Mouse (Mus musculus): ENCODE data around the gene Mrpl51. TPM values are rescaled to one million over a fixed set of nuclear protein-coding genes. Genes with fewer than 3 reads are reported as not detected.

The Mrpl51 gene
- polyA plus RNA-seq, 1 experiment from 2014 or later: 163 TPM

DNA sequence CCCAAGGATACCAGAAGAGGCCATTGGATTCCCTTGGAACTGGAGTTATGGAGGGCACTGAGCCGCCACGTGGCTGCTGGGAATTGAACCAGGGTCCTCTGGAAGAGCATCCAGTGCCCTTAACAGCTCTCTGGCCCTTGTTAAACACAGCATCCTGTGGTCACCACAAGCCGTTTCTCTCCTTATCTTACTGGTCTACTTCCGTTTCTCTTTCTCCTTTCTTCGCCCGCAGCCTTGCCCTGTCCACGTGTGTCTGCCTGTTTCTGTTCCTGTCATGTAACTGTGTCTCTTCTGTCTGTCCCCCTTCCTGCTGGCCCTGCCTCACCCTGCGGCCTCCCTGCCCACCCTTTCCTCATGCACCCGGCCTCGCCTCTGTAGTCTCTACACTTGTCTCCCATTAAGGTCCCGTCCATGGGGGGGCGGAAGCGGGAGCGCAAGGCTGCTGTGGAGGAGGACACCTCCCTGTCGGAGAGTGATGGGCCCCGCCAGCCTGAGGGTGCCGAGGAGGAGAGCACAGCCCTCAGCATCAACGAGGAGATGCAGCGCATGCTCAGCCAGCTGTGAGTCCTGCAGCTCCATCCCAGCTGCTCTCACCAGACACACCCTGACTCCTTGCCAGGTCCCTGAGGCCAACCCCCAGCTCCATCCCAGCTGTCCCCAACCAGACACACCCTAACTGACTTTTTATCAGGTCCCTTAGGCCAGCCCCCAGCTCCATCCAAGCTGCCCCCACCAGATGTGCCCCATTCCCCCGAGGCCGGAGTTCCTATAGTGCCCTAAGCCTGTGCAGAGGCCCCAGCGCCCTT, 39.2 kb upstream of the Mrpl51 start:
- no peak for ATAC-seq (ENCODE audit: low FRiP score)
- H3K36me3 ChIP-seq: peaks cover 35% of the 10 kb centered on the region
- WGBS: 86% methylated on average over 22 of the region's 22 CpGs
- H3K9ac ChIP-seq: no peak overlapping the region
- H3K4me2 ChIP-seq (replicated peaks): no peak overlapping the region
- H3K27me3 ChIP-seq: no peaks in the 10 kb centered on the region
- H3K27ac ChIP-seq: no peak overlapping the region
- peaks cover 33% of the 10 kb centered on the region for H3K4me1 ChIP-seq
- no peaks in the 10 kb centered on the region for H3K9me3 ChIP-seq (replicated peaks)
- H3K4me3 ChIP-seq: no peak overlapping the region

- H3K36me3 ChIP-seq: peaks cover 35% of the 10 kb centered on the region
- H3K9ac ChIP-seq: no peak overlapping the region
- 0 out of 2 replicates have a peak overlapping the region, but pooled peaks have one; percentile 18 for H3K27ac ChIP-seq
- 84% methylated on average over 5 of the region's 5 CpGs for WGBS
- H3K9me3 ChIP-seq (replicated peaks): no peaks in the 10 kb centered on the region
- peaks cover 31% of the 10 kb centered on the region for H3K4me1 ChIP-seq
- no peak overlapping the region for H3K4me3 ChIP-seq
- ATAC-seq (ENCODE audit: low FRiP score): no peak
- H3K27me3 ChIP-seq: no peaks in the 10 kb centered on the region
- H3K4me2 ChIP-seq (replicated peaks): no peak overlapping the region
Observed at GRCm38 (mm10) chr6:125153018-125153389, 38.6 kb upstream of the Mrpl51 start.

DNA sequence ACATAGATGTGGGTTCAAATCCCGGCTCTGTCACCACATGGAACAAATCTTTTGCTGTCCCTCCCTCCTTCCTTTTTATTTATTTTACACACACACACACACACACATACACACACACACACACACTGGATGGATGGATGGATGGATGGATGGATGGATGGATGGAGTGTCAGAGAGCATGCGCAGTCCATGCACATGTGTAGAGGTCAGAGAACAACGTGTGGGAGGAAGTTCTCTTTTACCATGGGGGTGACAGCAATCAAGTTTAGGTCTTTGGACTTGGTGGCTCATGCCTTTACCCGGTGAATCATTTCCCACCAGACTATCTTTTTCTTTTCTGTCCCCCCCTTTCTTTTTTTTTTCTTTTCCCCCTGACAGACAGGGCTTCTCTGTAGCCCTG, 37.9 kb upstream of the Mrpl51 start:
- peaks cover 24% of the 10 kb centered on the region for H3K4me1 ChIP-seq
- H3K9ac ChIP-seq: no peak overlapping the region
- peaks cover 38% of the 10 kb centered on the region for H3K36me3 ChIP-seq
- 89% methylated on average over 4 of the region's 4 CpGs for WGBS
- ATAC-seq (ENCODE audit: low FRiP score): no peak
- H3K4me3 ChIP-seq: no peak overlapping the region
- no peaks in the 10 kb centered on the region for H3K9me3 ChIP-seq (replicated peaks)
- H3K27ac ChIP-seq: no peak overlapping the region
- H3K27me3 ChIP-seq: no peaks in the 10 kb centered on the region
- no peak overlapping the region for H3K4me2 ChIP-seq (replicated peaks)

DNA sequence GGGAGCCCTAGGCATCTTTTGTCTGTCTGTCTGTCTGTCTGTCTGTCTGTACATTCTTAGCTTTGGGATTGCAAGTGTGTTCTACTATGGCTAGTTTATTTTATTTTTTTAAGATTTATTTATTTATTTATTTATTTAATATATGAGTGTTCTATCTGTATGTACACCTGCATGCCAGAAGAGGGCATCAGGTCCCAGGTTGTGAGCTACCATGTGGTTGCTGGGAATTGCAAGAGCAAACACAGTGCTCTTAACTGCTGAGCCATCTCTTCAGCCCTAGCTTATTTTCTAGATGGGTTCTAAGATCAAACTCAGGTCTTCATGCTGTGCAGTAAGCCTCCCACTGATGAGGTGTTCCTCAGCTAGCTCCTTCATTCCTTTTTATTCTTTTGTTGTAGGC, 37.1 kb upstream of the Mrpl51 start:
- no peaks in the 10 kb centered on the region for H3K27me3 ChIP-seq
- no peaks in the 10 kb centered on the region for H3K9me3 ChIP-seq (replicated peaks)
- no peak overlapping the region for H3K4me2 ChIP-seq (replicated peaks)
- no peak overlapping the region for H3K9ac ChIP-seq
- no peak overlapping the region for H3K4me3 ChIP-seq
- H3K4me1 ChIP-seq: peaks cover 17% of the 10 kb centered on the region
- no peak overlapping the region for H3K27ac ChIP-seq
- peaks cover 47% of the 10 kb centered on the region for H3K36me3 ChIP-seq
- no peak for ATAC-seq (ENCODE audit: low FRiP score)

DNA sequence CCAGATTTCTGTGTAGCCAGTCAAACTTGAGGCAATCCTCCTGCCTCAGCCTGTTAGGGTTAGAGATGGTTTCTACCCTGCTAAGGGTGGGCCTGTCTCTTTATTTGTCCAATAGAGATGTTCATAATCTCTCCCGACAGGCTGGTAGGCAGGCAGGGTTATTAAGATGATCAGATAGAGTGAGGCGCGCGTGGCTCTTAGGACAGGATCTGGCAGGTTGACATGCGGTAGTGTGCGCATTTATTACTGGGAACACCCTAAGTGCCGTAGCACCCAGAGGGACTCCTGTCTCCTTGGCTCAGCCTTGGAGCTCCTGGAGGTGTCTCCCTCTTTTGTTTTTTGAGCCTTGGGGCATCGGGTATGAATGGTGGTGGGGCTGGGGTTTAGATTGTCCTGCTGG, 36.3 kb upstream of the Mrpl51 start:
- no peak overlapping the region for H3K4me3 ChIP-seq
- H3K9me3 ChIP-seq (replicated peaks): no peaks in the 10 kb centered on the region
- no peaks in the 10 kb centered on the region for H3K27me3 ChIP-seq
- H3K9ac ChIP-seq: no peak overlapping the region
- no peak for ATAC-seq (ENCODE audit: low FRiP score)
- H3K4me2 ChIP-seq (replicated peaks): no peak overlapping the region
- no peak overlapping the region for H3K27ac ChIP-seq
- peaks cover 54% of the 10 kb centered on the region for H3K36me3 ChIP-seq
- WGBS: 88% methylated on average over 8 of the region's 8 CpGs
- peaks cover 16% of the 10 kb centered on the region for H3K4me1 ChIP-seq

DNA sequence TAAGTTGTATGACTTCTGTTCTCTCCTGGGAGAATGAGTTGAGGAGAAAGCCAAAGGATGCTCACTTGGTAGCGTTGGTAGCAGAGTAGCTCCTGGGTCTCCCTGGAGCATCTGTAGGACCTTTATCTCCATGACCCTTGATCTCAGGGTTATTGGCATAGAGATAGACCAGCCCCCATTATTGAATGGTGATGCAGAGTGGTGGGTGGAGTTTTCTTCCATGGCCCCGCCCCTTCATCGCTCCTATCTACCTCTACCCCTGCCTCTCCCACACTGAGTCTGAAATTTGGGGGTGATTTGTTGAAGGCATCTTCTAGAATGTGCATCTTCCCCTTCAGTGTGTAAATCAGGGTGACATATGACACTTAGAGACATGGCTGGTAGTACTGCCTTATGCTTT, 35.1 kb upstream of the Mrpl51 start:
- no peak for ATAC-seq (ENCODE audit: low FRiP score)
- Histone ChIP-seq H3K4me3 (no peak overlapping the region), H3K4me1 (peaks cover 25% of the 10 kb centered on the region), H3K36me3 (peaks cover 59% of the 10 kb centered on the region), H3K27me3 (no peaks in the 10 kb centered on the region), H3K4me2 (replicated peaks) (no peak overlapping the region), H3K9me3 (replicated peaks) (no peaks in the 10 kb centered on the region), H3K9ac (no peak overlapping the region), H3K27ac (peak overlapping the region; percentile 71; the same call in 1 of the 2 replicates)
- WGBS: 76% methylated on average over 3 of the region's 3 CpGs

GRCm38 (mm10) chr6:125156903-125157614, 34.5 kb upstream of the Mrpl51 start:
- Histone ChIP-seq H3K9me3 (replicated peaks) (no peaks in the 10 kb centered on the region), H3K27ac (peak overlapping the region; percentile 71), H3K4me1 (peaks cover 26% of the 10 kb centered on the region), H3K9ac (no peak overlapping the region), H3K4me3 (no peak overlapping the region), H3K36me3 (peaks cover 57% of the 10 kb centered on the region), H3K27me3 (no peaks in the 10 kb centered on the region), H3K4me2 (replicated peaks) (no peak overlapping the region)
- WGBS: 17% methylated on average over 7 of the region's 7 CpGs
- peak; percentile 34 for ATAC-seq (ENCODE audit: low FRiP score)

DNA sequence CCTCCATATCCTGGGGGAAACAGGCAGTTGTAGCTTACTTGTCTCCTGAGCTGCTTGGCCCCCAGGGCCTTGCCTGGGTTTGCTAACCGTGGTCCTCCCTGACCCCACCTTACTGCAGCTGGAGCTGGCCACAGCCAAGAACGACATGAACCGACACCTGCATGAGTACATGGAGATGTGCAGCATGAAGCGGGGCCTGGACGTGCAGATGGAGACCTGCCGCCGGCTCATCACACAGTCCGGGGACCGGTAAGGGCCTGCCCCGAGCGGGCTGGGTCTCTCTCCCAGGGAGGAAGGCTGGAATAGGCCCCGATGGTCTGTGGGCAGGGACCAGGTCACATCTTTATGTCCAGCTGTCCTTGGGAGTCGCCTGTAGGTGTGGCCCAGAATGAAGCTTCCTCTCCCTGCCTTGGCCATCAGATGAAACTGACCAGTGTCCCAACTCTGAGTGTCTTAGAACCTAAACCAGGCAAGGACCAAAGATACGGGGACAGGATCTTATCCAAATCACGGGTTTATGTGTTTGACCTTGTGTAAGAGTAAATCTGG, 32.6 kb upstream of the Mrpl51 start:
- Histone ChIP-seq H3K9me3 (replicated peaks) (no peaks in the 10 kb centered on the region), H3K27me3 (no peaks in the 10 kb centered on the region), H3K4me1 (peaks cover 34% of the 10 kb centered on the region), H3K9ac (no peak overlapping the region), H3K4me3 (no peak overlapping the region), H3K27ac (no peak overlapping the region), H3K4me2 (replicated peaks) (no peak overlapping the region), H3K36me3 (peaks cover 48% of the 10 kb centered on the region)
- 86% methylated on average over 15 of the region's 15 CpGs for WGBS
- ATAC-seq (ENCODE audit: low FRiP score): no peak

- Histone ChIP-seq H3K4me1 (peaks cover 37% of the 10 kb centered on the region), H3K36me3 (peaks cover 46% of the 10 kb centered on the region), H3K4me2 (replicated peaks) (no peak overlapping the region), H3K9ac (no peak overlapping the region), H3K27ac (no peak overlapping the region), H3K4me3 (no peak overlapping the region), H3K27me3 (no peaks in the 10 kb centered on the region), H3K9me3 (replicated peaks) (no peaks in the 10 kb centered on the region)
- no peak for ATAC-seq (ENCODE audit: low FRiP score)
- 86% methylated on average over 7 of the region's 7 CpGs for WGBS
Observed at GRCm38 (mm10) chr6:125159773-125160557, 31.6 kb upstream of the Mrpl51 start.

GRCm38 (mm10) chr6:125160558-125160853, 31.1 kb upstream of the Mrpl51 start:
- H3K36me3 ChIP-seq: peaks cover 46% of the 10 kb centered on the region
- H3K4me3 ChIP-seq: no peak overlapping the region
- H3K9ac ChIP-seq: no peak overlapping the region
- H3K9me3 ChIP-seq (replicated peaks): no peaks in the 10 kb centered on the region
- H3K27me3 ChIP-seq: no peaks in the 10 kb centered on the region
- H3K27ac ChIP-seq: 0 out of 2 replicates have a peak overlapping the region, but pooled peaks have one; percentile 17
- no peak overlapping the region for H3K4me2 ChIP-seq (replicated peaks)
- no peak for ATAC-seq (ENCODE audit: low FRiP score)
- H3K4me1 ChIP-seq: peaks cover 37% of the 10 kb centered on the region
- WGBS: 65% methylated on average over 10 of the region's 10 CpGs

GRCm38 (mm10) chr6:125160854-125161760, 30.5 kb upstream of the Mrpl51 start:
- Histone ChIP-seq H3K9ac (peak overlapping the region; percentile 9; the same call in 1 of the 2 replicates), H3K9me3 (replicated peaks) (no peaks in the 10 kb centered on the region), H3K4me3 (no peak overlapping the region), H3K36me3 (peaks cover 46% of the 10 kb centered on the region), H3K4me1 (peaks cover 40% of the 10 kb centered on the region), H3K27me3 (no peaks in the 10 kb centered on the region), H3K27ac (peak overlapping the region; percentile 60; the same call in 1 of the 2 replicates), H3K4me2 (replicated peaks) (no peak overlapping the region)
- ATAC-seq (ENCODE audit: low FRiP score): no peak
- WGBS: 17% methylated on average over 22 of the region's 22 CpGs

Measured in hindbrain, embryonic 12.5 days (tissue).